In genomic region chr15:6647066-6647465, GRCm38 (mm10) we compare ENCODE assay signal across 23 mouse cellular contexts.
"Had no signal": no experiment of that assay in that cellular context is flagged by ENCODE, and none has a peak within 500 bp of the region (broad histone marks: within the 10 kb centered on the region; RNA-seq: fewer than 3 reads in every experiment).

No protein-coding gene starts in this region.

- H3K4me2 ChIP-seq: lung, embryonic 15.5 days; midbrain, embryonic 12.5 days; midbrain, embryonic 15.5 days; neural tube, embryonic 13.5 days; stomach, embryonic 15.5 days had no signal

- ATAC-seq: inflammation-experienced regulatory T-cells, adult 6 months; intestine, embryonic 16.5 days; midbrain, embryonic 15.5 days had no signal

- H3K4me1 ChIP-seq: midbrain, embryonic 12.5 days; midbrain, embryonic 15.5 days; neural tube, embryonic 13.5 days; stomach, embryonic 15.5 days had no signal

- H3K36me3 ChIP-seq: lung, embryonic 15.5 days; midbrain, embryonic 12.5 days; midbrain, embryonic 15.5 days; neural tube, embryonic 13.5 days; stomach, embryonic 15.5 days had no signal

- H3K9me3 ChIP-seq: lung, embryonic 15.5 days; midbrain, embryonic 12.5 days; midbrain, embryonic 15.5 days; neural tube, embryonic 13.5 days; stomach, embryonic 15.5 days had no signal

- DNase-seq: kidney, adult 18-20 months; kidney, adult 9 months; kidney, postnatal 25 days; layer of hippocampus, postnatal 36 days; lung, adult 18-20 months; lung, postnatal 10 days; lung, postnatal 36 days; retina, postnatal 1 day; right cerebral cortex, postnatal 25 days; spleen, adult 18-20 months; thymus, adult 18-20 months; thymus, postnatal 14 days; thymus, postnatal 4 days had no signal

- H3K27ac ChIP-seq: kidney, postnatal 0 days; left cerebral cortex, adult 2 months; lung, embryonic 15.5 days; midbrain, embryonic 12.5 days; midbrain, embryonic 15.5 days; neural tube, embryonic 13.5 days; stomach, embryonic 15.5 days had no signal

- H3K9ac ChIP-seq: lung, embryonic 15.5 days; midbrain, embryonic 12.5 days; midbrain, embryonic 15.5 days; neural tube, embryonic 13.5 days; stomach, embryonic 15.5 days had no signal

- H3K27me3 ChIP-seq: lung, embryonic 15.5 days; midbrain, embryonic 12.5 days; midbrain, embryonic 15.5 days; neural tube, embryonic 13.5 days; stomach, embryonic 15.5 days had no signal

- H3K4me3 ChIP-seq: left cerebral cortex, adult 2 months; lung, embryonic 15.5 days; midbrain, embryonic 12.5 days; midbrain, embryonic 15.5 days; myocyte; neural tube, embryonic 13.5 days; stomach, embryonic 15.5 days had no signal
